Mouse (Mus musculus): ENCODE data around the gene Khdc1b.
A peak's percentile ranks its signal among the peaks of the same experiment; 100 is the strongest.
"Not testable (repeated sequence)": the region's sequence is repeated elsewhere in the genome, so short reads cannot be mapped to it uniquely, and the experiment has no call there.

Gene Khdc1b

GRCm38 (mm10) chr1:21383256-21383655 lies at the start of gene Khdc1b:
Gene Khdc1b (plus strand): TSS chr1:21383556.
- no peak for DNase-seq (ENCODE audit: low spot score)

- no peak for DNase-seq (ENCODE audit: low spot score)
Observed at GRCm38 (mm10) chr1:21335836-21336235, 47.5 kb upstream of the Khdc1b start.

- no peak for DNase-seq (ENCODE audit: low spot score)
Observed at GRCm38 (mm10) chr1:21340745-21341144, 42.6 kb upstream of the Khdc1b start.

GRCm38 (mm10) chr1:21344253-21344652 lies 39.1 kb upstream of the Khdc1b start:
- DNase-seq (ENCODE audit: low spot score), result peak; percentile 37

GRCm38 (mm10) chr1:21344752-21345151 lies 38.6 kb upstream of the Khdc1b start:
- not testable (repeated sequence) for DNase-seq (ENCODE audit: low spot score)

- no peak for DNase-seq (ENCODE audit: low spot score)
Observed at GRCm38 (mm10) chr1:21349341-21349740, 34.0 kb upstream of the Khdc1b start, which contains the start of gene Khdc1a. Gene Khdc1a (plus strand): TSS chr1:21349641.

GRCm38 (mm10) chr1:21368031-21368430 lies 15.3 kb upstream of the Khdc1b start, which contains the start of gene Khdc1c:
Gene Khdc1c (plus strand): TSS chr1:21368331.
- not testable (repeated sequence) for DNase-seq (ENCODE audit: low spot score)

- no peak for DNase-seq (ENCODE audit: low spot score)
Observed at GRCm38 (mm10) chr1:21391138-21391671, 7.8 kb downstream of the Khdc1b start.

- DNase-seq (ENCODE audit: low spot score), result no peak
Observed at GRCm38 (mm10) chr1:21402804-21403203, 19.4 kb downstream of the Khdc1b start.

GRCm38 (mm10) chr1:21407266-21407665 lies 23.9 kb downstream of the Khdc1b start:
- DNase-seq (ENCODE audit: low spot score), result no peak

GRCm38 (mm10) chr1:21411331-21412196 lies 28.2 kb downstream of the Khdc1b start:
- DNase-seq (ENCODE audit: low spot score), result peak; percentile 29

- DNase-seq (ENCODE audit: low spot score), result no peak
Observed at GRCm38 (mm10) chr1:21412197-21412555, 28.8 kb downstream of the Khdc1b start.

GRCm38 (mm10) chr1:21419370-21419769 lies 36.0 kb downstream of the Khdc1b start:
- DNase-seq (ENCODE audit: low spot score), result no peak

GRCm38 (mm10) chr1:21425654-21426053 lies 42.3 kb downstream of the Khdc1b start:
- DNase-seq (ENCODE audit: low spot score), result no peak

- DNase-seq (ENCODE audit: low spot score), result no peak
Observed at GRCm38 (mm10) chr1:21428079-21428478, 44.7 kb downstream of the Khdc1b start.

GRCm38 (mm10) chr1:21431666-21432065 lies 48.3 kb downstream of the Khdc1b start:
- no peak for DNase-seq (ENCODE audit: low spot score)

- DNase-seq (ENCODE audit: low spot score), result no peak
Observed at GRCm38 (mm10) chr1:21434853-21435252, 51.5 kb downstream of the Khdc1b start.

Data from ovary, postnatal 14 days (tissue).